Mouse (Mus musculus): Measurements from ENCODE around the gene Pcca. TPM values are rescaled to one million over a fixed set of nuclear protein-coding genes. Genes with fewer than 3 reads are reported as not detected.

The Pcca gene
- total and polyA plus RNA-seq, 2 experiments from 2014 or later, result 13.4 to 39.1 TPM

- no peak for TF ChIP-seq CTCF (IDR thresholded peaks at IDR 0.05; ENCODE audit: low read depth)
Measured at GRCm38 (mm10) chr14:122823791-122824190, 289.7 kb downstream of the Pcca start.

GRCm38 (mm10) chr14:122825464-122825863 lies 291.3 kb downstream of the Pcca start:
- Histone ChIP-seq H3K9ac (replicated peaks; ENCODE audit: low read length) (no peak overlapping the region), H3K27ac (no peak overlapping the region), H3K36me3 (ENCODE audit: insufficient read depth, low read length) (no peaks in the 10 kb centered on the region), H3K4me3 (ENCODE audit: low read length) (no peak overlapping the region), H3K27me3 (ENCODE audit: insufficient read depth, low read length) (no peaks in the 10 kb centered on the region), H3K9me3 (ENCODE audit: low read length) (no peaks in the 10 kb centered on the region), H3K4me2 (ENCODE audit: low read depth, low read length) (no peak overlapping the region), H3K4me1 (ENCODE audit: insufficient read depth, low read length) (no peaks in the 10 kb centered on the region)
- no peak for TF ChIP-seq CTCF (IDR thresholded peaks at IDR 0.05; ENCODE audit: low read depth)
- ATAC-seq (no peak), DNase-seq (ENCODE audit: low spot score) (no peak)
- 92% methylated on average over 2 of the region's 2 CpGs for WGBS

More at GRCm38 (mm10) chr14:122823791-122824190, 289.7 kb downstream of the Pcca start:
- DNase-seq (ENCODE audit: low spot score), result no peak
- no peak overlapping the region for H3K9ac ChIP-seq (replicated peaks; ENCODE audit: low read length)
- no peak overlapping the region for H3K4me3 ChIP-seq (ENCODE audit: low read length)
- H3K36me3 ChIP-seq (ENCODE audit: insufficient read depth, low read length), result no peaks in the 10 kb centered on the region
- no peaks in the 10 kb centered on the region for H3K9me3 ChIP-seq (ENCODE audit: low read length)
- no peaks in the 10 kb centered on the region for H3K4me1 ChIP-seq (ENCODE audit: insufficient read depth, low read length)
- ATAC-seq, result no peak
- H3K27me3 ChIP-seq (ENCODE audit: insufficient read depth, low read length), result no peaks in the 10 kb centered on the region
- H3K27ac ChIP-seq, result no peak overlapping the region
- H3K4me2 ChIP-seq (ENCODE audit: low read depth, low read length), result no peak overlapping the region
- 65% methylated on average over 2 of the region's 2 CpGs for WGBS

GRCm38 (mm10) chr14:122830433-122830832 lies 296.3 kb downstream of the Pcca start:
- 90% methylated on average over 1 of the region's 1 CpGs for WGBS
- ATAC-seq (no peak), DNase-seq (ENCODE audit: low spot score) (no peak)
- Histone ChIP-seq H3K27me3 (ENCODE audit: insufficient read depth, low read length) (no peaks in the 10 kb centered on the region), H3K9ac (replicated peaks; ENCODE audit: low read length) (no peak overlapping the region), H3K36me3 (ENCODE audit: insufficient read depth, low read length) (no peaks in the 10 kb centered on the region), H3K27ac (no peak overlapping the region), H3K9me3 (ENCODE audit: low read length) (0 out of 2 replicates have a peak, but pooled peaks cover 5% of the 10 kb centered on the region), H3K4me2 (ENCODE audit: low read depth, low read length) (no peak overlapping the region), H3K4me1 (ENCODE audit: insufficient read depth, low read length) (no peaks in the 10 kb centered on the region), H3K4me3 (ENCODE audit: low read length) (no peak overlapping the region)
- no peak for TF ChIP-seq CTCF (IDR thresholded peaks at IDR 0.05; ENCODE audit: low read depth)

- no peak overlapping the region for H3K27ac ChIP-seq
- H3K4me2 ChIP-seq (ENCODE audit: low read depth, low read length), result no peak overlapping the region
- WGBS, result 92% methylated on average over 3 of the region's 3 CpGs
- H3K9me3 ChIP-seq (ENCODE audit: low read length), result 0 out of 2 replicates have a peak, but pooled peaks cover 5% of the 10 kb centered on the region
- H3K4me1 ChIP-seq (ENCODE audit: insufficient read depth, low read length), result no peaks in the 10 kb centered on the region
- no peak overlapping the region for H3K4me3 ChIP-seq (ENCODE audit: low read length)
- H3K9ac ChIP-seq (replicated peaks; ENCODE audit: low read length), result no peak overlapping the region
- ATAC-seq, result no peak
- H3K36me3 ChIP-seq (ENCODE audit: insufficient read depth, low read length), result no peaks in the 10 kb centered on the region
- DNase-seq (ENCODE audit: low spot score), result no peak
- no peaks in the 10 kb centered on the region for H3K27me3 ChIP-seq (ENCODE audit: insufficient read depth, low read length)
- no peak for TF ChIP-seq CTCF (IDR thresholded peaks at IDR 0.05; ENCODE audit: low read depth)
Measured at GRCm38 (mm10) chr14:122833666-122834065, 299.5 kb downstream of the Pcca start.

GRCm38 (mm10) chr14:122834753-122835152 lies 300.6 kb downstream of the Pcca start:
- Histone ChIP-seq H3K4me3 (ENCODE audit: low read length) (no peak overlapping the region), H3K9ac (replicated peaks; ENCODE audit: low read length) (no peak overlapping the region), H3K4me1 (ENCODE audit: insufficient read depth, low read length) (no peaks in the 10 kb centered on the region), H3K36me3 (ENCODE audit: insufficient read depth, low read length) (no peaks in the 10 kb centered on the region), H3K9me3 (ENCODE audit: low read length) (0 out of 2 replicates have a peak, but pooled peaks cover 5% of the 10 kb centered on the region), H3K4me2 (ENCODE audit: low read depth, low read length) (no peak overlapping the region), H3K27ac (no peak overlapping the region), H3K27me3 (ENCODE audit: insufficient read depth, low read length) (no peaks in the 10 kb centered on the region)
- ATAC-seq (no peak), DNase-seq (ENCODE audit: low spot score) (no peak)
- TF ChIP-seq CTCF (IDR thresholded peaks at IDR 0.05; ENCODE audit: low read depth), result no peak
- WGBS, result 92% methylated on average over 1 of the region's 1 CpGs

GRCm38 (mm10) chr14:122835487-122836190 lies 301.5 kb downstream of the Pcca start:
- no peak for TF ChIP-seq CTCF (IDR thresholded peaks at IDR 0.05; ENCODE audit: low read depth)
- H3K36me3 ChIP-seq (ENCODE audit: insufficient read depth, low read length), result no peaks in the 10 kb centered on the region
- no peak overlapping the region for H3K4me2 ChIP-seq (ENCODE audit: low read depth, low read length)
- H3K27ac ChIP-seq, result no peak overlapping the region
- DNase-seq (ENCODE audit: low spot score), result no peak
- no peak overlapping the region for H3K9ac ChIP-seq (replicated peaks; ENCODE audit: low read length)
- 0 out of 2 replicates have a peak, but pooled peaks cover 5% of the 10 kb centered on the region for H3K9me3 ChIP-seq (ENCODE audit: low read length)
- no peaks in the 10 kb centered on the region for H3K4me1 ChIP-seq (ENCODE audit: insufficient read depth, low read length)
- ATAC-seq, result no peak
- no peak overlapping the region for H3K4me3 ChIP-seq (ENCODE audit: low read length)
- no peaks in the 10 kb centered on the region for H3K27me3 ChIP-seq (ENCODE audit: insufficient read depth, low read length)
- 61% methylated on average over 7 of the region's 7 CpGs for WGBS

GRCm38 (mm10) chr14:122836221-122836620 lies 302.1 kb downstream of the Pcca start:
- 32% methylated on average over 4 of the region's 4 CpGs for WGBS
- Histone ChIP-seq H3K4me3 (ENCODE audit: low read length) (no peak overlapping the region), H3K9ac (replicated peaks; ENCODE audit: low read length) (no peak overlapping the region), H3K4me2 (ENCODE audit: low read depth, low read length) (no peak overlapping the region), H3K4me1 (ENCODE audit: insufficient read depth, low read length) (no peaks in the 10 kb centered on the region), H3K27ac (no peak overlapping the region), H3K36me3 (ENCODE audit: insufficient read depth, low read length) (no peaks in the 10 kb centered on the region), H3K27me3 (ENCODE audit: insufficient read depth, low read length) (no peaks in the 10 kb centered on the region), H3K9me3 (ENCODE audit: low read length) (0 out of 2 replicates have a peak, but pooled peaks cover 3% of the 10 kb centered on the region)
- DNase-seq (ENCODE audit: low spot score) (no peak), ATAC-seq (no peak)
- TF ChIP-seq CTCF (IDR thresholded peaks at IDR 0.05; ENCODE audit: low read depth), result no peak
